Mouse (Mus musculus): ENCODE results near the gene 1300017J02Rik.

The 1300017J02Rik gene

GRCm38 (mm10) chr9:103212654-103213420 is 92.0 kb downstream of the 1300017J02Rik start:
- DNase-seq = peak in 1 of 2 experiments; percentile 29

- DNase-seq = no peak
These were observed 96.0 kb downstream of the 1300017J02Rik start for GRCm38 (mm10) chr9:103208802-103209423.

DNA sequence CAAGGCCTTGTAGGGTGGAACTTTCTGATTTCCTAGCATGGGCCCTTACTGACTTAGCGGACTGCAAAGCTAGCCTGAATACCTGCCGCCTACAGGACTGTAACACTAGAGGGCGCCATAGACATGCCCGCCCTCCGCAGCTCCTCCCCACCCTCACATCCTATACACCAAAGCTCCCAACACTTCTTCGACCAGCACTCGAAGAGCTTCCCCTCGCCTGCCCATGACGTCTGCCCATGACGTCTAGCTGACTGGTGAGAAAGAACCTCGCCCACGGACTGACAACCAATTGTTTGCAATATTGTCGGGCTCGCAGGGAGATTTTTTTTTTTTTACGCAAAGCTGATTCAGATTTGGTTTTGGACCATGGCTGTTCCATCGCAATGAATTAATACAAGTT is 97.0 kb downstream of the 1300017J02Rik start:
- peak; percentile 70 to 81 for DNase-seq

DNA sequence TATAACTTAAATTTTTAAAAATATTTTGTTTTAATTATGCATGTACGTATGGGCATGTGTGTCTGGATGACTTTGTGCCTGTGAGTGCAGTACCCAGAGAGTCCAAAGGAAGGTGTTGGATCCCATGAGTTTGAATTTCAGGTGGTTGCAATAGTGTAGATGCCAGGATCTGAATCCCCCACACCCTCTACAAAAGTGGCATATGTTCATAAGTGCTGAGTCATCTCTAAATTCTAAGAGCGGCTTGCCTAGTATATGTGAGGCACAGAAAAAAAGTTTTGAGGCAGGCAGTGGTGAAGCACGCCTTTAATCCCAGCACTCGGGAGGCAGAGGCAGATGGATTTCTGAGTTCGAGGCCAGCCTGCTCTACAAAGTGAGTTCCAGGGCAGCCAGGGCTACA is 99.1 kb downstream of the 1300017J02Rik start:
- DNase-seq = no peak

GRCm38 (mm10) chr9:103201561-103202260 is 103.2 kb downstream of the 1300017J02Rik start, which contains the start of gene Srprb:
TSS of gene Srprb (minus strand) at chr9:103202137.
- DNase-seq = peak; percentile 95 to 96

Measured in kidney, postnatal 25 days (tissue).